Mouse (Mus musculus) forebrain, embryonic 11.5 days (tissue): ENCODE measurements around the gene 4930503B20Rik. TPM values are rescaled to one million over a fixed set of nuclear protein-coding genes. Genes with fewer than 3 reads are reported as not detected.

Experiments
- ATAC-seq: fragments of 200-750 bp; cut with Nextera tagmentation; replicated peaks from 2 replicates; pipeline ENCODE4 v1.8.0; 2017; ENCODE audit warnings: moderate TSS enrichment; ENCODE audit not compliant: low FRiP score
- DNase-seq: peaks from one replicate; pipeline ENCODE4 v3.0.0-alpha.2; 2017; ENCODE audit warnings: low spot score
- H3K27ac ChIP-seq: fragments of 300-500 bp; sonication (generic); 2 replicates; pipeline ENCODE4 v1.5.1; 2014; ENCODE audit warnings: low read depth, low read length
- H3K27me3 ChIP-seq: fragments of 300-500 bp; sonication (generic); 2 replicates; pipeline ENCODE4 v1.6.1; 2014; ENCODE audit warnings: mild to moderate bottlenecking, low read length, mixed read lengths; ENCODE audit not compliant: control insufficient read depth, insufficient read depth
- H3K36me3 ChIP-seq: fragments of 300-500 bp; sonication (generic); 2 replicates; pipeline ENCODE4 v1.6.1; 2014; ENCODE audit warnings: mild to moderate bottlenecking, low read length, moderate library complexity, mixed read lengths; ENCODE audit not compliant: control insufficient read depth, insufficient read depth
- H3K4me1 ChIP-seq: fragments of 300-500 bp; sonication (generic); replicated peaks from 2 replicates; pipeline ENCODE4 v1.6.1; 2014; ENCODE audit warnings: low read length, mixed read lengths; ENCODE audit not compliant: control insufficient read depth, insufficient read depth
- H3K4me2 ChIP-seq: fragments of 300-500 bp; sonication (generic); 2 replicates; pipeline ENCODE4 v1.6.1; 2014; ENCODE audit warnings: low read depth, mild to moderate bottlenecking, low read length, moderate library complexity, mixed read lengths; ENCODE audit not compliant: severe bottlenecking
- H3K4me3 ChIP-seq: fragments of 300-500 bp; sonication (generic); 2 replicates; pipeline ENCODE4 v1.5.1; 2014; ENCODE audit warnings: low read depth, low read length
- H3K9ac ChIP-seq: fragments of 300-500 bp; sonication (generic); 2 replicates; pipeline ENCODE4 v1.6.1; 2014; ENCODE audit warnings: low read length
- H3K9me3 ChIP-seq: fragments of 300-500 bp; sonication (generic); 2 replicates; pipeline ENCODE4 v1.6.1; 2016; ENCODE audit warnings: low read length, mixed read lengths; ENCODE audit not compliant: control insufficient read depth
- WGBS: fragments of 180-500 bp; shearing (Covaris S2); extraction: QIAGEN DNeasy Blood & Tissue Kit; methylation state at CpG from one replicate; pipeline ENCODE4 v1.1.7; 2014; 5-methylcytosine and 5-hydroxymethylcytosine counted together
- polyA plus RNA-seq: library from polyadenylated mRNA; unstranded; fragments of >200 nt; fragmentation: Nextera tagmentation; extraction: Ambion mirVana; gene quantifications from 2 replicates; pipeline ENCODE4 v1.2.1, GENCODE M21; 2014

4930503B20Rik gene
- polyA plus RNA-seq, 1 experiment from 2014 or later = not detected

DNA sequence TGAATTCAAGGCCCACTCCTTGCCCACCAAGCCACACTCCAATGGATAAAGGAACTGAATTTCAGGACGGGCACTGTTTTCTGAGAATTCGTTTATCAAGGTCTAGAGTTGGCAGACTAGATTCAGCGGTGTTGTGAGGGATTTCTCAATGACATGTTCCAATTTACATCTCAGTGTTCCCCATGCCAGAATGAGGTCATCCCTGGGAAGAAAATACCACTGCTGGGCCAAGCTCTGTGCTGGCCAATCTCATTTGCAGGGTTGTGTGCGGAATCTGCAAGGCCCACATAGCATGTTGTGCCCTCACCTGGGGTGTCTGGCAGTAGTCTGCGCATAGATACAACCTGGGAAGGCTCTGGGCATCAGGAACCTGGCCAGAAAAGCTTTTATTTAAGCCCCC, 8.2 kb upstream of the 4930503B20Rik start:
- H3K4me1 ChIP-seq = no peaks in the 10 kb centered on the region
- H3K9ac ChIP-seq = no peak overlapping the region
- ATAC-seq (no peak), DNase-seq (no peak)
- H3K27me3 ChIP-seq = no peaks in the 10 kb centered on the region
- no peaks in the 10 kb centered on the region for H3K9me3 ChIP-seq
- 91% methylated on average over 5 of the region's 5 CpGs for WGBS
- no peak overlapping the region for H3K27ac ChIP-seq
- no peaks in the 10 kb centered on the region for H3K36me3 ChIP-seq
- H3K4me3 ChIP-seq = no peak overlapping the region
- H3K4me2 ChIP-seq = no peak overlapping the region

DNA sequence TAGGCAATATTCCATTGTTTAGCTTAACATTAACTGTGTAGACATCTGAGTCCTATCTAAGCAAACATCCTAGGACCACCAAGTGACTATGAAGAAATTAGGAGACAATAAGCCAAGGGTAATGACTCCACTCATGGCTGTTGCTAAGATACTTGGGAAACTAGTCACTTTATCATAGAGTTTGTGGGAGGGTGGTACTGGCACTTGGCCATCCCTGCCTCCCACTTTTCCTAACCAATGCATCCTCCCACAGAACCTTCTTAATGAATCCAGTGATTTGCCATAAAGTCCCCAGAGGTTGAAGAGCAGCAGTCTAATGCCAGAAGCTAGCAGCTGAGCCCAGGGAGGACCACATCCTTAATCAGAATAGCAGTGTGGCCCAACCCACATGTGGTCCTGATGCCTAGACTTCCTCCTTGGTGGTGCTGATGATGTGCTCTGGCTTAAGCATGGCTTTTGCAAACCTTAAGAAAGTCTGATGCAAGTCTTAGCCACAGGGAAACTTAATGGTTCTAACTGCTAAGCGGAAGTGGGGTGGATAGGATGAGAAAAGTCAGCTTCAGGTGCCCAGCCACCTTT, 7.0 kb upstream of the 4930503B20Rik start:
- H3K36me3 ChIP-seq = no peaks in the 10 kb centered on the region
- DNase-seq = no peak
- WGBS = 92% methylated on average over 1 of the region's 1 CpGs
- H3K4me1 ChIP-seq = no peaks in the 10 kb centered on the region
- no peak overlapping the region for H3K4me2 ChIP-seq
- ATAC-seq = no peak
- no peak overlapping the region for H3K4me3 ChIP-seq
- no peak overlapping the region for H3K9ac ChIP-seq
- no peak overlapping the region for H3K27ac ChIP-seq
- no peaks in the 10 kb centered on the region for H3K27me3 ChIP-seq
- H3K9me3 ChIP-seq = no peaks in the 10 kb centered on the region

- DNase-seq (no peak), ATAC-seq (no peak)
- Histone ChIP-seq H3K27ac (no peak overlapping the region), H3K9ac (no peak overlapping the region), H3K9me3 (no peaks in the 10 kb centered on the region), H3K4me1 (no peaks in the 10 kb centered on the region), H3K27me3 (no peaks in the 10 kb centered on the region), H3K4me3 (no peak overlapping the region), H3K36me3 (no peaks in the 10 kb centered on the region), H3K4me2 (no peak overlapping the region)
- WGBS = 92% methylated on average over 5 of the region's 5 CpGs
These were observed 6.3 kb upstream of the 4930503B20Rik start for GRCm38 (mm10) chr3:146657433-146657832.

DNA sequence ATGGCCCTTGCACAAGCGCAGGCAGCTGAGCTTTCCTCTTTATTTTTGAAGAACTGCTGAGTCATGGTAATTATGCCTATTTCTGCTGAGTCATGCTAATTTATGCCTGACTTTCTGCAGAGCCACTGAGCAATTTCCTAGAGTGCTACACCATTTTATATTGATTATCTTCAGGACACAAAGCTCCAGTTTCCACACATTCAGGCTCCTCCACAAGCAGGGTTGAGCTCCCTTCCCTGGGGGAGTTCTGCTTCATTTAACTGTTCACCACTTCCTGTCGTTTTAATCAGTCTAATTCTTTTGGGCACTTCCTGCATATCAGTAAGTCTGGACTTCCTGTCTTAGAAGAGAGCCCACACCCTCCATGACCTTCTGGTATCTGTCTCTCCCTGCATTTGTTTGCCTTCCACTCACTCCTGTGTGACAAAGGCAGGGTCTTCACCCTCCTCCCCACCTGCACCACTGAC, 4.0 kb upstream of the 4930503B20Rik start:
- H3K27ac ChIP-seq = no peak overlapping the region
- H3K9ac ChIP-seq = no peak overlapping the region
- 78% methylated on average over 2 of the region's 2 CpGs for WGBS
- H3K4me3 ChIP-seq = no peak overlapping the region
- no peaks in the 10 kb centered on the region for H3K36me3 ChIP-seq
- DNase-seq = no peak
- no peaks in the 10 kb centered on the region for H3K9me3 ChIP-seq
- H3K27me3 ChIP-seq = no peaks in the 10 kb centered on the region
- no peak for ATAC-seq
- H3K4me1 ChIP-seq = no peaks in the 10 kb centered on the region
- no peak overlapping the region for H3K4me2 ChIP-seq

DNA sequence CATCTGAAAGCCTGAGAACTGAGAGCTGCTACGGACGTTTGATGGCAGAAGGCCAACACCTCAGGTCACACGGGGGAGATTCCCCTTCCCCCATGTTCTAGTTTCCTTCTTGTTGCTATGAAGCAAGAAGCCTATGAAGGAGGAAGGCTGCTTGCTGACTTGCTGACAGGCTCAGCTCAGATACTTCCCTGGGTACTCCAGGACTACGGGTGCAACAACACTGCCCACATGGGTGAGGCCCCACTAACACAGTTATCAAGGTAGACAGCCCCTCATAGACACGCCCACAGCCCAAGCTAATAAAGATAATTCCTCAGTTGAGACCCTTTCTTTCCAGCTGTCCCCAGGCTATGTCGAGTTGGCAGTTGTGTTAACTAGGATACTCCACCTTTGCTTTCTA, 2.6 kb upstream of the 4930503B20Rik start:
- no peak overlapping the region for H3K4me3 ChIP-seq
- no peak for DNase-seq
- H3K4me1 ChIP-seq = no peaks in the 10 kb centered on the region
- ATAC-seq = no peak
- H3K9ac ChIP-seq = no peak overlapping the region
- H3K36me3 ChIP-seq = no peaks in the 10 kb centered on the region
- no peak overlapping the region for H3K4me2 ChIP-seq
- WGBS = 89% methylated on average over 6 of the region's 6 CpGs
- H3K9me3 ChIP-seq = no peaks in the 10 kb centered on the region
- H3K27me3 ChIP-seq = no peaks in the 10 kb centered on the region
- H3K27ac ChIP-seq = no peak overlapping the region

DNA sequence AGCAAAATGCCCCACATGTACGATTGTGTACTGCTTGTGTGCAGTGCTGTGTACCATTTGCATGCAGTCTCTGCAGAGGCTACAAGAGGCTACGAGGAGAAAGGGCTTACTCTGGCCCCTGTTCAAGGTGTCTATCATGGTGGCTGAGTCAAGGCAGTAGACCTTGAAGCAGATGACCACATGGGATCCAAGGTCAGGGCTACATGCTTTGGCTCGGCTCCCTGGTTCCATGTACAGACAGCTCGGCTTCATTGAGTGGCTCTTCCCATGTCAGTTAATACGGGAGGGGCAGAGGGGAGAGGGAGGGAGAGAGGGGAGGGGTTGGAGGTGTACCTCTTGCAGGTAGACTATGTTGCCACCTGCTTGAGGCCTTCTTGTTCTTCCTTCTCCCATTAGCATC, 1.3 kb upstream of the 4930503B20Rik start:
- WGBS = 94% methylated on average over 5 of the region's 5 CpGs
- DNase-seq (no peak), ATAC-seq (no peak)
- no peak overlapping the region for H3K27ac ChIP-seq
- H3K4me2 ChIP-seq = no peak overlapping the region
- no peak overlapping the region for H3K4me3 ChIP-seq
- no peaks in the 10 kb centered on the region for H3K9me3 ChIP-seq
- no peaks in the 10 kb centered on the region for H3K4me1 ChIP-seq
- no peaks in the 10 kb centered on the region for H3K27me3 ChIP-seq
- H3K9ac ChIP-seq = no peak overlapping the region
- no peaks in the 10 kb centered on the region for H3K36me3 ChIP-seq

- no peak overlapping the region for H3K4me2 ChIP-seq
- H3K4me1 ChIP-seq = no peaks in the 10 kb centered on the region
- H3K4me3 ChIP-seq = no peak overlapping the region
- no peak overlapping the region for H3K9ac ChIP-seq
- no peaks in the 10 kb centered on the region for H3K27me3 ChIP-seq
- H3K27ac ChIP-seq = no peak overlapping the region
- DNase-seq (no peak), ATAC-seq (no peak)
- WGBS = 93% methylated on average over 10 of the region's 10 CpGs
- H3K36me3 ChIP-seq = no peaks in the 10 kb centered on the region
- no peaks in the 10 kb centered on the region for H3K9me3 ChIP-seq
These were observed 401 bp downstream of the 4930503B20Rik start for GRCm38 (mm10) chr3:146650716-146651115.

DNA sequence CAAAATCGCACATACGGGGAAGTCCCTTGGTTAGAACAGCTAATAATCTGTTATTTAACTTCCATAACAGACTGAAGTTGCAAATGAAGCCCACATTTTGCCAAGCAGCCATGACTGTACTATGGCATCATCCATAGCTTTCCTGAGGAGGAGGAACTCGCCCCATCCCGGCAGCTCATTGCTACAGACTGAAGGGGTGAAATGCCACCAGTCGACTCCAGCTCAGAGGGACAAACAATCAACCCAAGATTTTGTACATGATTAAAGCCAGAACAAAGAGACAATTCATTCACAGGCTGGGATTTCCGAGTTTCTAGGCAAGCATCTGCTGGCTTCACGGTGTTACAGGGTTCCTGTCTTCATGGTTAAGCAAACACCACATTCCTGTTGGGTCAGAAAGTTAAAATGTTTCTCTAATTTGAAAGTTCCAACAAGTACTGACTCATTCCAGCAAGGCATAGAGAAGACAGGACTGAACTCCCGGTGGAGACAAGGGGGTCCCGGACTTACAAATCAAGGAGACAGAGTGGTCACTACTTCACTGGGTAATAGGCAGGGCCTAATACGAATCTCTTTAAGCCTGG, 1.7 kb downstream of the 4930503B20Rik start:
- ATAC-seq (no peak), DNase-seq (no peak)

GRCm38 (mm10) chr3:146641818-146642427, 9.2 kb downstream of the 4930503B20Rik start:
- Histone ChIP-seq H3K9me3 (no peaks in the 10 kb centered on the region), H3K4me3 (no peak overlapping the region), H3K4me2 (no peak overlapping the region), H3K27ac (no peak overlapping the region), H3K36me3 (no peaks in the 10 kb centered on the region), H3K9ac (no peak overlapping the region), H3K4me1 (no peaks in the 10 kb centered on the region), H3K27me3 (no peaks in the 10 kb centered on the region)
- DNase-seq = no peak
- no peak for ATAC-seq
- WGBS = 68% methylated on average over 4 of the region's 4 CpGs

More for the DNA sequence above, 1.7 kb downstream of the 4930503B20Rik start:
- no peak overlapping the region for H3K4me2 ChIP-seq
- no peak overlapping the region for H3K9ac ChIP-seq
- no peaks in the 10 kb centered on the region for H3K36me3 ChIP-seq
- H3K27ac ChIP-seq = no peak overlapping the region
- no peaks in the 10 kb centered on the region for H3K4me1 ChIP-seq
- H3K9me3 ChIP-seq = no peaks in the 10 kb centered on the region
- H3K4me3 ChIP-seq = no peak overlapping the region
- no peaks in the 10 kb centered on the region for H3K27me3 ChIP-seq
- WGBS = 73% methylated on average over 10 of the region's 10 CpGs
